Comparison of ENCODE assay signal across 9 mouse cellular contexts in the genomic region with DNA sequence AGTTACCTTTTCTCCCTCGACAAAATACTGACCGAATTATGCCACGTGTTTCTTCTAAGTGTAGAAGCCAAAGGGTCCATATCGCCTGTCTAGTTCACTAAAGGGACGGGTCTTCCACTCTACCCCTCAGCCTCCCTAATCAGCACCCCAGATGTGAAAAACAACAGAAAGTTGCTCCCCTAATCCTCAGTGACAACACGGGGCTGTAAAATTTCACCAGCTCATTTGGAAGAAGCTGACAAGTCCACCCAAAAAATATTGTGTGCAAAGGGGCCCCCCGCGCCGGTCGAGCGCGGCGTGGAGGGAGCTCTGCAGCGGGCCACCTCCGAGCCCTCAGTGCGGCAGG. TPM values are rescaled to one million over a fixed set of nuclear protein-coding genes. Genes with fewer than 3 reads are reported as not detected.
DNase-seq lines count a peak whose midpoint lies in the region; ATAC-seq and TF ChIP-seq lines count a peak whose summit lies in the region.
"Had no signal": no experiment of that assay in that cellular context is flagged by ENCODE, and none has a peak within 500 bp of the region (broad histone marks: within the 10 kb centered on the region; RNA-seq: fewer than 3 reads in every experiment).

No protein-coding gene starts in this region.

- H3K9me3 ChIP-seq in kidney, postnatal 0 days (replicated peaks; ENCODE audit: low read length): no peaks in the 10 kb centered on the region
- H3K9me3 ChIP-seq in embryonic facial prominence, embryonic 15.5 days (replicated peaks): no peaks in the 10 kb centered on the region
- no peaks in the 10 kb centered on the region for H3K9me3 ChIP-seq in intestine, embryonic 15.5 days
- H3K9me3 ChIP-seq in neural tube, embryonic 11.5 days (ENCODE audit: control insufficient read depth, low read length): no peaks in the 10 kb centered on the region

- TF ChIP-seq CTCF in kidney, postnatal 0 days (IDR thresholded peaks at IDR 0.05; ENCODE audit: low read depth): no peak

- no peak overlapping the region for H3K27ac ChIP-seq in kidney, postnatal 0 days
- H3K27ac ChIP-seq in embryonic facial prominence, embryonic 15.5 days (replicated peaks): no peak overlapping the region
- no peak overlapping the region for H3K27ac ChIP-seq in intestine, embryonic 15.5 days
- H3K27ac ChIP-seq in neural tube, embryonic 11.5 days (ENCODE audit: low read depth, low read length): peak overlapping the region; percentile 70; the same call in 1 of the 2 replicates

- H3K4me3 ChIP-seq in kidney, postnatal 0 days (replicated peaks; ENCODE audit: low read depth, low read length): peak overlapping the region; percentile 51
- H3K4me3 ChIP-seq in embryonic facial prominence, embryonic 15.5 days (replicated peaks): peak overlapping the region; percentile 52
- H3K4me3 ChIP-seq in intestine, embryonic 15.5 days (replicated peaks): peak overlapping the region; percentile 56
- peak overlapping the region; percentile 47 for H3K4me3 ChIP-seq in neural tube, embryonic 11.5 days (ENCODE audit: low read depth, low read length)

- H3K4me1 ChIP-seq in kidney, postnatal 0 days (replicated peaks; ENCODE audit: insufficient read depth, low read length): no peaks in the 10 kb centered on the region
- no peaks in the 10 kb centered on the region for H3K4me1 ChIP-seq in embryonic facial prominence, embryonic 15.5 days
- H3K4me1 ChIP-seq in intestine, embryonic 15.5 days (replicated peaks): no peaks in the 10 kb centered on the region
- no peaks in the 10 kb centered on the region for H3K4me1 ChIP-seq in neural tube, embryonic 11.5 days (ENCODE audit: control insufficient read depth, insufficient read depth, low read length)

- H3K4me2 ChIP-seq in kidney, postnatal 0 days (ENCODE audit: low read length): peak overlapping the region; percentile 65
- peak overlapping the region; percentile 54 for H3K4me2 ChIP-seq in embryonic facial prominence, embryonic 15.5 days (replicated peaks)
- peak overlapping the region; percentile 61 for H3K4me2 ChIP-seq in intestine, embryonic 15.5 days (replicated peaks)
- H3K4me2 ChIP-seq in neural tube, embryonic 11.5 days (ENCODE audit: low read depth): peak overlapping the region; percentile 49

- no peaks in the 10 kb centered on the region for H3K27me3 ChIP-seq in kidney, postnatal 0 days (ENCODE audit: insufficient read depth, low read length)
- peaks cover 12% of the 10 kb centered on the region for H3K27me3 ChIP-seq in embryonic facial prominence, embryonic 15.5 days
- H3K27me3 ChIP-seq in intestine, embryonic 15.5 days (replicated peaks): 0 out of 2 replicates have a peak, but pooled peaks cover 6% of the 10 kb centered on the region
- no peaks in the 10 kb centered on the region for H3K27me3 ChIP-seq in neural tube, embryonic 11.5 days (ENCODE audit: control insufficient read depth, insufficient read depth, low read length)

- peak; percentile 10; the same call in 1 of the 2 replicates for ATAC-seq in kidney, postnatal 0 days (replicated peaks; ENCODE audit: low FRiP score, low read depth)
- ATAC-seq in embryonic facial prominence, embryonic 15.5 days (ENCODE audit: insufficient number of reproducible peaks, low FRiP score, low TSS enrichment, low read depth): no peak
- peak; percentile 46; the same call in 1 of the 2 replicates for ATAC-seq in intestine, embryonic 15.5 days
- 0 out of 2 replicates have a peak, but pooled peaks have one; percentile 1 for ATAC-seq in neural tube, embryonic 11.5 days (ENCODE audit: insufficient read depth, low FRiP score, low TSS enrichment)
- ATAC-seq in inflammation-experienced regulatory T-cells, adult 6 months: no peak
- no peak for ATAC-seq in erythroblast, adult 5-6 weeks (replicated peaks; ENCODE audit: low FRiP score, poor library complexity, severe bottlenecking)

- WGBS in kidney, postnatal 0 days: 19% methylated on average over 16 of the region's 16 CpGs
- WGBS in embryonic facial prominence, embryonic 15.5 days: 14% methylated on average over 16 of the region's 16 CpGs
- WGBS in intestine, embryonic 15.5 days: 18% methylated on average over 16 of the region's 16 CpGs
- WGBS in neural tube, embryonic 11.5 days: 9% methylated on average over 16 of the region's 16 CpGs

- H3K36me3 ChIP-seq in kidney, postnatal 0 days (ENCODE audit: insufficient read depth, low read length): no peaks in the 10 kb centered on the region
- H3K36me3 ChIP-seq in embryonic facial prominence, embryonic 15.5 days: no peaks in the 10 kb centered on the region
- no peaks in the 10 kb centered on the region for H3K36me3 ChIP-seq in intestine, embryonic 15.5 days
- H3K36me3 ChIP-seq in neural tube, embryonic 11.5 days (ENCODE audit: control insufficient read depth, insufficient read depth, low read length): no peaks in the 10 kb centered on the region

- H3K9ac ChIP-seq in kidney, postnatal 0 days (ENCODE audit: low read depth, low read length): peak overlapping the region; percentile 42; the same call in 1 of the 2 replicates
- H3K9ac ChIP-seq in embryonic facial prominence, embryonic 15.5 days: no peak overlapping the region
- H3K9ac ChIP-seq in intestine, embryonic 15.5 days: peak overlapping the region; percentile 40; the same call in 1 of the 2 replicates
- peak overlapping the region; percentile 70 for H3K9ac ChIP-seq in neural tube, embryonic 11.5 days (ENCODE audit: low read length)

- no peak for DNase-seq in kidney, postnatal 0 days (ENCODE audit: low spot score)
- DNase-seq in kidney, adult 9 months: no peak
- no peak for DNase-seq in neural tube, embryonic 11.5 days (ENCODE audit: low spot score)
- no peak for DNase-seq in layer of hippocampus, adult 9-10 months (ENCODE audit: low spot score)

RNA-seq across cellular contexts. Expression of a gene that starts 8.0 kb away (rescaled TPM):
- polyA plus RNA-seq in kidney, postnatal 0 days (2015; fragmentation: Nextera tagmentation; extraction: Ambion mirVana): not detected in 2 replicates
- not detected in 2 replicates for polyA plus RNA-seq in embryonic facial prominence, embryonic 15.5 days (2015; fragmentation: Nextera tagmentation; extraction: Ambion mirVana)
- polyA plus RNA-seq in intestine, embryonic 15.5 days (2015; fragmentation: Nextera tagmentation; extraction: Ambion mirVana): not detected in 2 replicates
- polyA plus RNA-seq in neural tube, embryonic 11.5 days (2014; fragmentation: Nextera tagmentation; extraction: Ambion mirVana): not detected in 2 replicates
- polyA plus RNA-seq in inflammation-experienced regulatory T-cells, adult 6 months (2017; shearing (Covaris generic)): not detected
- total RNA-seq in erythroblast, adult 5-6 weeks (2015; ENCODE audit: low replicate concordance): not detected in 2 replicates
- not detected in 2 replicates for total RNA-seq in erythroblast, adult 5-6 weeks (2017; ENCODE audit: low replicate concordance)
- total RNA-seq: neutrophil, adult 5-6 weeks had no signal

RNA-seq across cellular contexts. Expression of a gene that starts 45.4 kb away (rescaled TPM):
- polyA plus RNA-seq in kidney, postnatal 0 days (2015; fragmentation: Nextera tagmentation; extraction: Ambion mirVana): 6.6 and 6.9 TPM in 2 replicates
- 5.9 and 6.3 TPM in 2 replicates for polyA plus RNA-seq in embryonic facial prominence, embryonic 15.5 days (2015; fragmentation: Nextera tagmentation; extraction: Ambion mirVana)
- polyA plus RNA-seq in intestine, embryonic 15.5 days (2015; fragmentation: Nextera tagmentation; extraction: Ambion mirVana): 4.7 and 5.7 TPM in 2 replicates
- 15.4 and 17.7 TPM in 2 replicates for polyA plus RNA-seq in neural tube, embryonic 11.5 days (2014; fragmentation: Nextera tagmentation; extraction: Ambion mirVana)
- polyA plus RNA-seq in inflammation-experienced regulatory T-cells, adult 6 months (2017; shearing (Covaris generic)): 10 to 100 TPM in 2 of 3 experiments, 1 to 10 TPM in 1; 8.3 to 11.1 (median 10.3) TPM
- 16.3 and 19.0 TPM in 2 replicates for total RNA-seq in erythroblast, adult 5-6 weeks (2015; ENCODE audit: low replicate concordance)
- total RNA-seq in erythroblast, adult 5-6 weeks (2017; ENCODE audit: low replicate concordance): 19.0 and 21.1 TPM in 2 replicates

Comparison
In these comparisons a context has a peak if more than half of its experiments do, and no peak if none do; other contexts are left out.
1. ATAC-seq: peak in kidney, postnatal 0 days (single experiment), intestine, embryonic 15.5 days (single experiment) and neural tube, embryonic 11.5 days (single experiment); none in embryonic facial prominence, embryonic 15.5 days (single experiment), inflammation-experienced regulatory T-cells, adult 6 months (single experiment) and erythroblast, adult 5-6 weeks (single experiment).
2. Peak in every context shown above with its lines, with median percentiles within 50 percentile points of each other: H3K4me2 ChIP-seq and H3K4me3 ChIP-seq.